Mouse (Mus musculus) CH12.LX (cell line): ENCODE measurements at regions not wholly inside any gene's neighbourhood (a gene's known extent, or its start where the extent isn't known, plus 50 kb on each side); places are given as distances from the start of the nearest gene placed in this dataset.

Experiments
- CHD1 ChIP-seq: IDR thresholded peaks from 2 replicates; pipeline ENCODE4 v1.6.1; 2012; ENCODE audit warnings: low read depth, low read length, improper control_type of control experiment, inconsistent platforms
- CTCF ChIP-seq, 2 experiments: IDR thresholded peaks in 1 of 2; conservative IDR thresholded peaks in 1 of 2; 2 replicates each; pipeline ENCODE4 v1.5.1; 2011 to 2012; ENCODE audit warnings: low read depth in 2 of 2, low read length in 2 of 2, improper control_type of control experiment in 1 of 2, inconsistent platforms in 1 of 2, mild to moderate bottlenecking in 1 of 2, moderate library complexity in 1 of 2
- ELF1 ChIP-seq: IDR thresholded peaks from 2 replicates; pipeline ENCODE4 v1.6.1; 2014; ENCODE audit warnings: low read depth, mild to moderate bottlenecking, inconsistent platforms, low read length, improper control_type of control experiment
- EP300 ChIP-seq: IDR thresholded peaks from 2 replicates; pipeline ENCODE4 v1.6.1; 2011; ENCODE audit warnings: low read length, improper control_type of control experiment
- KAT2A ChIP-seq: IDR thresholded peaks from 2 replicates; pipeline ENCODE4 v1.6.1; 2012; ENCODE audit warnings: low read length, improper control_type of control experiment, inconsistent platforms; ENCODE audit not compliant: insufficient replicate concordance
- POLR2A ChIP-seq: IDR thresholded peaks from 2 replicates; pipeline ENCODE4 v1.6.1; 2011; ENCODE audit warnings: low read depth, mild to moderate bottlenecking, improper control_type of control experiment, low read length
- POLR2AphosphoS2 ChIP-seq: IDR thresholded peaks from 2 replicates; pipeline ENCODE4 v1.6.1; 2011; ENCODE audit warnings: low read depth, low read length, improper control_type of control experiment
- ZC3H11A ChIP-seq: IDR thresholded peaks from 2 replicates; pipeline ENCODE4 v1.6.1; 2012; ENCODE audit warnings: low read depth, mild to moderate bottlenecking, inconsistent platforms, low read length, improper control_type of control experiment
- ZNF384 ChIP-seq: IDR thresholded peaks from 2 replicates; pipeline ENCODE4 v1.6.1; 2012; ENCODE audit warnings: low read depth, low read length, improper control_type of control experiment, inconsistent platforms

DNA sequence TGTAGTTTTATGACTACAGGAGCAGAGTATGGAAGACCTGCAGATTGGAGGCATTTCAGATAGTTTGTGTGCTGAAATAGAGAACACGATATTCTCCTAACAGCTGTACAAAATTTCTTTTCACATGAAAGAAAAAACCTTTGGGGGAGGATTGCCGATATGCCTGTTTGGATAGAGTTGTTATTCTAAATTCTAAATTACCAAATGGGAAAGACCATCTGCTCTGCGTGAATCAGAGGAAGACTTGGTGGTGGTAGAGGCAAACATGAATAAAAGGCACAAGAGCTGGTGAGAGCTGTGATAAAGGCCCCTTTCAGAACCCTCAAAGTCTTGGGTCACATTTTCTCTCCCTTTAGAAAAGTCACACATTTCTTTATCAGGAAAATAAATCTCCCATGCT lies 96.9 kb upstream of the Mpdz start:
- TF ChIP-seq POLR2A (no peak), CHD1 (no peak), EP300 (no peak), ELF1 (no peak), CTCF (conservative IDR thresholded peaks at IDR 0.05 in 1 of 2, IDR thresholded peaks at IDR 0.05 in 1 of 2; ENCODE audit: low read depth in 2 of 2, low read length in 2 of 2) (no peak), POLR2AphosphoS2 (no peak), ZC3H11A (no peak), KAT2A (no peak), ZNF384 (no peak)
